Mouse (Mus musculus) ES-E14 (cell line): ENCODE data around the gene Creld2. TPM values are rescaled to one million over a fixed set of nuclear protein-coding genes. Genes with fewer than 3 reads are reported as not detected.

ENCODE experiments used
- DNase-seq: peaks from one replicate; pipeline ENCODE4 v3.0.0-alpha.2; 2013; ENCODE audit warnings: low read depth, low spot score
- H3K27ac ChIP-seq: 2 replicates; pipeline ENCODE4 v1.5.1; 2012; ENCODE audit warnings: low read depth, mild to moderate bottlenecking, low read length, moderate library complexity, mixed read lengths; ENCODE audit not compliant: poor library complexity, insufficient read depth, severe bottlenecking
- H3K36me3 ChIP-seq: 2 replicates; pipeline ENCODE4 v1.6.1; 2012; ENCODE audit warnings: mild to moderate bottlenecking, low read length, moderate library complexity, mixed read lengths; ENCODE audit not compliant: control insufficient read depth, poor library complexity, insufficient read depth, severe bottlenecking
- H3K4me1 ChIP-seq, 2 experiments: fragments of 150-350 bp in 1 of 2; sonication (generic) in 1 of 2; 2 replicates each; pipeline ENCODE4 v1.6.1; 2012; ENCODE audit warnings: low read length in 2 of 2, mild to moderate bottlenecking in 1 of 2, mixed read lengths in 1 of 2; ENCODE audit not compliant: control insufficient read depth in 2 of 2, insufficient read depth in 2 of 2, poor library complexity in 1 of 2
- H3K4me3 ChIP-seq, 2 experiments: fragments of 150-350 bp in 1 of 2; sonication (generic) in 1 of 2; 2 replicates each; pipeline ENCODE4 v1.5.1; 2012; ENCODE audit warnings: low read length in 2 of 2, low read depth in 1 of 2, mild to moderate bottlenecking in 1 of 2, mixed read lengths in 1 of 2; ENCODE audit not compliant: insufficient read depth in 1 of 2, poor library complexity in 1 of 2, severe bottlenecking in 1 of 2
- H3K9ac ChIP-seq: 2 replicates; pipeline ENCODE4 v1.6.1; 2012; ENCODE audit warnings: low read depth, mild to moderate bottlenecking, low read length, mixed read lengths; ENCODE audit not compliant: poor library complexity, insufficient read depth, severe bottlenecking
- H3K9me3 ChIP-seq: fragments of 150-350 bp; sonication (generic); 2 replicates; pipeline ENCODE4 v1.6.1; 2012; ENCODE audit warnings: low read depth, mild to moderate bottlenecking, low read length; ENCODE audit not compliant: control insufficient read depth, insufficient read depth
- CHD2 ChIP-seq: IDR thresholded peaks from 2 replicates; pipeline ENCODE4 v1.6.1; 2014; ENCODE audit warnings: mild to moderate bottlenecking, low read depth, low read length, inconsistent platforms
- HCFC1 ChIP-seq: IDR thresholded peaks from 2 replicates; pipeline ENCODE4 v1.6.1; 2012; ENCODE audit warnings: low read length, inconsistent platforms, borderline replicate concordance; ENCODE audit not compliant: insufficient read depth
- MAFK ChIP-seq: IDR thresholded peaks from 2 replicates; pipeline ENCODE4 v1.6.1; 2014; ENCODE audit warnings: mild to moderate bottlenecking, low read depth, low read length, inconsistent platforms; ENCODE audit not compliant: insufficient read depth
- ZC3H11A ChIP-seq: IDR thresholded peaks from 2 replicates; pipeline ENCODE4 v1.6.1; 2012; ENCODE audit warnings: low read depth, mild to moderate bottlenecking, inconsistent platforms, low read length, borderline replicate concordance
- ZNF384 ChIP-seq: IDR thresholded peaks from 2 replicates; pipeline ENCODE4 v1.6.1; 2012; ENCODE audit warnings: low read depth, low read length, inconsistent platforms
- in situ Hi-C, 2 experiments: fragments of 600-800 bp; cut with MboI; formaldehyde crosslinking; loops; one replicate each; pipeline ENCODE4 v1.15.1; 2025; ENCODE audit warnings: low sequenced_read_pairs in 2 of 2, inconsistent platforms in 1 of 2; ENCODE audit not compliant: unreplicated experiment in 2 of 2
- total RNA-seq: library from RNA; depleted of rRNA; stranded (reverse); fragments of 300-350 nt; gene quantifications from 2 replicates; pipeline ENCODE4 v1.2.3, GENCODE M21; 2012

Gene Creld2
- total RNA-seq, 1 experiment: 328 TPM

GRCm38 (mm10) chr15:88827991-88828799 is 8.7 kb downstream of the Creld2 start:
- peaks cover 26% of the 10 kb centered on the region for H3K36me3 ChIP-seq
- H3K27ac ChIP-seq: no peak overlapping the region
- peak; percentile 71 for DNase-seq
- H3K4me3 ChIP-seq: no peak overlapping the region
- TF ChIP-seq ZC3H11A: peak; percentile 71; the same call in 1 of the 2 replicates
- no peak for TF ChIP-seq ZNF384
- no peak for TF ChIP-seq MAFK
- TF ChIP-seq CHD2: no peak
- TF ChIP-seq HCFC1: no peak
- H3K9me3 ChIP-seq: no peaks in the 10 kb centered on the region
- H3K9ac ChIP-seq: no peak overlapping the region
- in situ Hi-C loops: loop anchor here (5.0 to 10.0 kb wide), 2 partner anchors 94 to 97 kb away; no protein-coding TSS in a partner anchor
- peaks cover 0 to 5% of the 10 kb centered on the region in 2 experiments; a peak in 1 of 4 replicates for H3K4me1 ChIP-seq

- Histone ChIP-seq H3K27ac (no peak overlapping the region), H3K9me3 (no peaks in the 10 kb centered on the region), H3K4me1 (peaks cover 0 to 5% of the 10 kb centered on the region in 2 experiments; a peak in 1 of 4 replicates), H3K9ac (no peak overlapping the region), H3K36me3 (peaks cover 17% of the 10 kb centered on the region), H3K4me3 (no peak overlapping the region)
- in situ Hi-C loops: loop anchor here (5.0 to 10.0 kb wide), 2 partner anchors 93 to 96 kb away; no protein-coding TSS in a partner anchor
- peak; percentile 74 for DNase-seq
- TF ChIP-seq CHD2 (no peak), ZC3H11A (peak; percentile 93)
Observed at GRCm38 (mm10) chr15:88828800-88829705, 9.6 kb downstream of the Creld2 start.

- peaks cover 0 to 5% of the 10 kb centered on the region in 2 experiments; a peak in 1 of 4 replicates for H3K4me1 ChIP-seq
- no peak overlapping the region for H3K27ac ChIP-seq
- TF ChIP-seq HCFC1 (no peak), ZNF384 (no peak), MAFK (no peak), CHD2 (no peak), ZC3H11A (no peak)
- peaks cover 9% of the 10 kb centered on the region for H3K36me3 ChIP-seq
- no peak overlapping the region for H3K9ac ChIP-seq
- in situ Hi-C loops: loop anchor here (5.0 to 10.0 kb wide), 2 partner anchors 92 to 95 kb away; no protein-coding TSS in a partner anchor
- H3K4me3 ChIP-seq: no peak overlapping the region
- no peak for DNase-seq
- no peaks in the 10 kb centered on the region for H3K9me3 ChIP-seq
Observed at GRCm38 (mm10) chr15:88829791-88830440, 10.5 kb downstream of the Creld2 start.

DNA sequence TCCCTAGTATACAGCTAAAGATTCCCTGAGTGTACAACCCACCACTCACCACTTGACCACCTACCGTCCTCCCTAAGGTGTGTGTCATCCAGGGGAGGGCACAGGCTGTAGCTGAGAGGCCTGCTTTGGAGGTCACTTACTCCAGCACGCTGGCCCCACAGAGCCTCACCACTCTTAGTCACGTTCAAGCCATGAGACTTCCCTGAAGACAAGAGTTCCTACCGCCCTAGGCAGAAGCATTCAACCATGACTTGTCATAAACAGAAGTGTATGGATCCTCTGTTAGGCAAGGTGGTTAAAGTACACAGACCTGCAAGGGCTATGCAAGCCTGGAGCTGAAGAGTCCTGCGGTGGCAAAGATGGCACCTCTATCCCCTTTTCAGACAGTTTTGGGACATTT is 11.2 kb downstream of the Creld2 start:
- Histone ChIP-seq H3K36me3 (peaks cover 9% of the 10 kb centered on the region), H3K9me3 (no peaks in the 10 kb centered on the region), H3K4me3 (no peak overlapping the region), H3K9ac (no peak overlapping the region), H3K4me1 (peaks cover 0 to 5% of the 10 kb centered on the region in 2 experiments; a peak in 1 of 4 replicates), H3K27ac (no peak overlapping the region)
- in situ Hi-C loops: no loop called here
- TF ChIP-seq MAFK: no peak
- no peak for TF ChIP-seq HCFC1
- TF ChIP-seq ZC3H11A: no peak
- no peak for TF ChIP-seq ZNF384
- TF ChIP-seq CHD2: no peak
- DNase-seq: no peak
